Mouse (Mus musculus) brain, embryonic 14.5 days (tissue): ENCODE measurements around the gene Tgfbr3l.
A peak's percentile ranks its signal among the peaks of the same experiment; 100 is the strongest.

ENCODE experiments used
- CTCF ChIP-seq: fragments of 200-500 bp; IDR thresholded peaks from 2 replicates; pipeline ENCODE4 v1.5.1; 2012; ENCODE audit warnings: inconsistent platforms, mild to moderate bottlenecking, moderate library complexity, borderline replicate concordance; ENCODE audit not compliant: insufficient read depth, insufficient read length; ENCODE audit errors: extremely low read depth
- POLR2A ChIP-seq: fragments of 200-500 bp; IDR thresholded peaks from 2 replicates; pipeline ENCODE4 v1.6.1; 2012; ENCODE audit warnings: mild to moderate bottlenecking, inconsistent platforms, borderline replicate concordance; ENCODE audit not compliant: poor library complexity, insufficient read depth, insufficient read length, severe bottlenecking; ENCODE audit errors: extremely low read depth

DNA sequence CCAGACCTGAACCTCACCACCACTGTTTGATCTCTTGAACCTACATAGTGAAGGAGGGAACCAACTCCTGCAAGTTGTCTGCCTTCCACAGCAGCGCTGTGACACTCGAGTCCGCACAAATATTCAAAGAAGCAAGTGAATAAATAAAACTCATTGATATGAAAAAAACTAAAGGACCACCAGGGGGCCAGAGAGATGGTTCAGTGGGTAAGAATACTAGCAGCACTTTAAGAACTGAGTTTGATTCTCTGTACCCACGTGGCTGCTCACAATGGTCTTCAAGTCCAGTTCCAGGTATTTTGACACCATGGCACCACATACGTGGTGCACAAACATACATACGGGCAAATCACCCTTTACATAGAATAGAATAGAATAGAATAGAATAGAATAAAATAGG lies 36.9 kb upstream of the Tgfbr3l start:
- no peak for TF ChIP-seq POLR2A
- 0 out of 2 replicates have a peak, but pooled peaks have one; percentile 1 for TF ChIP-seq CTCF
